Mouse (Mus musculus) lung, adult 2 months (tissue): Measurements from ENCODE around the gene Slc8a2.

ENCODE experiments used
- CTCF ChIP-seq: fragments of 200-500 bp; IDR thresholded peaks from 2 replicates; pipeline ENCODE4 v1.5.1; 2011; ENCODE audit warnings: mild to moderate bottlenecking, low read length, control low read depth; ENCODE audit not compliant: insufficient read depth
- POLR2A ChIP-seq: fragments of 200-500 bp; IDR thresholded peaks from 2 replicates; pipeline ENCODE4 v1.6.1; 2011; ENCODE audit warnings: low read depth, mild to moderate bottlenecking, control low read depth, low read length, borderline replicate concordance; ENCODE audit errors: extremely low read depth

GRCm38 (mm10) chr7:16128344-16128743 lies 1.3 kb upstream of the Slc8a2 start:
- TF ChIP-seq POLR2A, result no peak
- no peak for TF ChIP-seq CTCF
